Mouse (Mus musculus): ENCODE data around the gene Fbxo46. TPM values are rescaled to one million over a fixed set of nuclear protein-coding genes. Genes with fewer than 3 reads are reported as not detected.

The Fbxo46 gene
- total and polyA plus RNA-seq, 2 experiments from 2014 or later = 9.9 to 20.6 TPM

DNA sequence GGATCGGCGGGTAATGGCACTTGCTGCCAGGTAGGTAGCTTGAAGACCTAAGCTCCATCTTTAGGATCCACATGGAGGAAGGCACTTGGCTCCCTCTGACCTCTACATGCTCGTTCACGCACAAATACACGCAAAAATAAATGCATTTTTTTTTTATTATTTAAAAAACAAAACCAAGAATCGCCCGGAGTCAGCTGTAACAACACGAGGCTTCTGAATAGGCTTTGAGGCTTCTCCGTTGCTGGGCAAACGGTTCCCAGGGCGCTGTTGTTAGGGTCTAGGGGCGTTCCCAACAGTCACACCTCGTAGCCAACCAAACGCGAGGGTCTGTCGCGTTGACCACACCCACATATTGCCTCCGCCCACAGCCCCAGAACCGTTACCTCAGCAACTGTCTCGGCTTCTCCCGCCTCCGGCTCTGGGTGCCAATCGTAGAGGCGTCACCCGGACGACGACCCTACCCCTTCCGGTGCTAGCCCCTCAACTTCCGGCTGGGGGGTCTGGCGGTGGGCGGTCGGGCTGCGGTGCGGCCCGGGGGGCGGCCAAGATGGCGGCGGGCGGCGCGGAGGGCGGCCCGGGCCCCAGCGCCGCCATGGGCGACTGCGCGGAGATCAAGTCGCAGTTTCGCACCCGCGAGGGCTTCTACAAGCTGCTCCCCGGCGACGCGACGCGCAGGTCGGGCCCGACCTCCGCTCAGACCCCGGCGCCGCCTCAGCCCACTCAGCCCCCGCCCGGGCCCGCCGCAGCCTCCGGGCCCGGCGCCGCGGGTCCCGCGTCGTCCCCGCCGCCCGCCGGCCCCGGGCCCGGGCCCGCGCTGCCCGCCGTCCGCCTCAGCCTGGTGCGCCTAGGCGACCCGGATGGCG is 43.7 kb upstream of the Fbxo46 start, which contains the start of gene Dmwd:
Gene Dmwd, plus strand, starts transcription at position 505 of the 863 bp plus-strand sequence.
- Histone ChIP-seq H3K27me3 (ENCODE audit: insufficient read depth, low read length) (no peaks in the 10 kb centered on the region), H3K36me3 (ENCODE audit: insufficient read depth, low read length) (peaks cover 21% of the 10 kb centered on the region), H3K4me1 (ENCODE audit: insufficient read depth, low read length) (peaks cover 5% of the 10 kb centered on the region; the same call in 1 of the 2 replicates), H3K27ac (ENCODE audit: low read depth, low read length) (peak within 1 kb of the TSS; percentile 83), H3K4me3 (ENCODE audit: low read depth, low read length) (peak within 1 kb of the TSS; percentile 99), H3K4me2 (ENCODE audit: low read depth, low read length, poor library complexity, severe bottlenecking) (peak within 1 kb of the TSS; percentile 78), H3K9ac (replicated peaks; ENCODE audit: low read length, poor library complexity, severe bottlenecking) (peak within 1 kb of the TSS; percentile 95), H3K9me3 (ENCODE audit: low read length) (no peaks in the 10 kb centered on the region)
- DNase-seq (ENCODE audit: low spot score) (peak; percentile 99), ATAC-seq (ENCODE audit: low FRiP score) (peak; percentile 98)
- 1% methylated on average over 63 of the region's 91 CpGs for WGBS
- no peak for TF ChIP-seq CTCF (IDR thresholded peaks at IDR 0.05)

DNA sequence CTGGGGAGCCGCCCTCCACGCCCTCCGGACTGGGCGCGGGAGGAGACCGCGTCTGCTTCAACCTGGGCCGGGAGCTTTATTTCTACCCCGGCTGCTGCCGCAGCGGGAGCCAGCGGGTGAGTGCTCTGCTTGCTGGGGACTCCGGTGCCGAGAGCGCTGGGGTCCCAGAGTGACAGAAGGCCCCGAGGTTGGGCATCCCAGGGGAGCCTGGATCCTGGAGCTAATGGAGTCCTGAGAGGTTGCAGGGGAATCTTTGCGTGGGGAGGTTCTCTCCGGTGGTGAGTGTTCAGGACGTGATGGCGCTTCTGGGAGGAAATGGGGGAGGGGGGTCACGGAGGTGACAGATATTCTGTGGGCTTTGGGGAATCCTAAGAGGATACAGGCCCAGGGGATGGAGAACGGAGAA is 43.1 kb upstream of the Fbxo46 start:
- DNase-seq (ENCODE audit: low spot score) = no peak
- ATAC-seq (ENCODE audit: low FRiP score) = no peak; the same call in 1 of the 2 replicates

DNA sequence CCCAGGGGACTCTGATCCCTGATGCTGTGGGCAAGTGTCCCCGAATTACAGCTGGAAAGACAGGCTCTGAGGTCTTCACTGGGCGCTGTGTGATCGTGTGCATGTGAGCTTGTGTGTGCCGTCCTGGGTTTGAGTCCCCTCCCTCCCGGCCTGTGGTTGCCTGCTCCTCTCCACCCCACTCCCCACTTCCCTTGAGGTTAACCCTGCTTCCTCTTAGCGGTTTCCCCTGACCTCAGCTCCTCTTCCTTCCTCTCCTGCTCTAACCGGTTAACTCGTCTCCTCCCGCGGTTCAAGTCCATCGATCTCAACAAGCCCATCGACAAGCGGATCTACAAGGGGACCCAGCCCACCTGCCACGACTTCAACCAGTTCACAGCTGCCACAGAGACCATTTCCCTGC is 41.9 kb upstream of the Fbxo46 start:
- no peak overlapping the region for H3K27ac ChIP-seq (ENCODE audit: low read depth, low read length)
- DNase-seq (ENCODE audit: low spot score) = no peak
- H3K36me3 ChIP-seq (ENCODE audit: insufficient read depth, low read length) = peaks cover 39% of the 10 kb centered on the region
- no peaks in the 10 kb centered on the region for H3K27me3 ChIP-seq (ENCODE audit: insufficient read depth, low read length)
- H3K4me1 ChIP-seq (ENCODE audit: insufficient read depth, low read length) = peaks cover 5% of the 10 kb centered on the region; the same call in 1 of the 2 replicates
- no peaks in the 10 kb centered on the region for H3K9me3 ChIP-seq (ENCODE audit: low read length)
- peak overlapping the region; percentile 78 for H3K4me2 ChIP-seq (ENCODE audit: low read depth, low read length, poor library complexity, severe bottlenecking)
- H3K4me3 ChIP-seq (ENCODE audit: low read depth, low read length) = peak overlapping the region; percentile 99; the same call in 1 of the 2 replicates
- TF ChIP-seq CTCF (IDR thresholded peaks at IDR 0.05) = no peak
- 72% methylated on average over 14 of the region's 14 CpGs for WGBS
- no peak overlapping the region; the same call in 1 of the 2 replicates for H3K9ac ChIP-seq (replicated peaks; ENCODE audit: low read length, poor library complexity, severe bottlenecking)
- ATAC-seq (ENCODE audit: low FRiP score) = no peak

More for the DNA sequence above, 43.1 kb upstream of the Fbxo46 start:
- peak overlapping the region; percentile 78 for H3K4me2 ChIP-seq (ENCODE audit: low read depth, low read length, poor library complexity, severe bottlenecking)
- no peaks in the 10 kb centered on the region for H3K9me3 ChIP-seq (ENCODE audit: low read length)
- WGBS = under 1% methylated on average over 22 of the region's 22 CpGs
- peaks cover 27% of the 10 kb centered on the region for H3K36me3 ChIP-seq (ENCODE audit: insufficient read depth, low read length)
- peak overlapping the region; percentile 99 for H3K4me3 ChIP-seq (ENCODE audit: low read depth, low read length)
- H3K9ac ChIP-seq (replicated peaks; ENCODE audit: low read length, poor library complexity, severe bottlenecking) = peak overlapping the region; percentile 95
- H3K27me3 ChIP-seq (ENCODE audit: insufficient read depth, low read length) = no peaks in the 10 kb centered on the region
- peaks cover 5% of the 10 kb centered on the region; the same call in 1 of the 2 replicates for H3K4me1 ChIP-seq (ENCODE audit: insufficient read depth, low read length)
- peak overlapping the region; percentile 83 for H3K27ac ChIP-seq (ENCODE audit: low read depth, low read length)
- TF ChIP-seq CTCF (IDR thresholded peaks at IDR 0.05) = no peak

DNA sequence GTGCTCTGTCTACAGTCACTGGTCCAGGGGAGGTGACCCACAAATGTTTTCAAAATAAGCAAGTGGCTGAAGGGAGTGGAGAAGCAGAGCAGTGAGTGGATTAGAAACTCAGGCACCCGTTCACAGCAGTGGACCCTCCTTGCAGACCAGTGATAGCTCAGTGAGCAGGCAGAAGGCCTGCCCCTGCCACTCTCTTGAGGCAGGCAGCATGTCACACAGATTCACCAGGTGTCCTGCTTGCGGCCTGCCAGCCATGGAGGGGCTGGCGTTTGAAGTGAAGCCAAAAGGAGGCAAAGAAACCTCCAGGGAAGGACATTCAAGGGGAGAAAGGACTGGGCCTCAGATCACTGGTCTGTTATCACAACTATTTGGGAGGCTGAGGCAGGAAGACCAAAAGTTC is 40.9 kb upstream of the Fbxo46 start:
- TF ChIP-seq CTCF (IDR thresholded peaks at IDR 0.05) = no peak
- Histone ChIP-seq H3K4me1 (ENCODE audit: insufficient read depth, low read length) (peaks cover 5% of the 10 kb centered on the region; the same call in 1 of the 2 replicates), H3K4me3 (ENCODE audit: low read depth, low read length) (no peak overlapping the region), H3K36me3 (ENCODE audit: insufficient read depth, low read length) (peaks cover 43% of the 10 kb centered on the region), H3K9ac (replicated peaks; ENCODE audit: low read length, poor library complexity, severe bottlenecking) (no peak overlapping the region), H3K27me3 (ENCODE audit: insufficient read depth, low read length) (no peaks in the 10 kb centered on the region), H3K4me2 (ENCODE audit: low read depth, low read length, poor library complexity, severe bottlenecking) (no peak overlapping the region), H3K27ac (ENCODE audit: low read depth, low read length) (no peak overlapping the region), H3K9me3 (ENCODE audit: low read length) (no peaks in the 10 kb centered on the region)
- DNase-seq (ENCODE audit: low spot score) (no peak), ATAC-seq (ENCODE audit: low FRiP score) (no peak)
- 78% methylated on average over 3 of the region's 3 CpGs for WGBS

DNA sequence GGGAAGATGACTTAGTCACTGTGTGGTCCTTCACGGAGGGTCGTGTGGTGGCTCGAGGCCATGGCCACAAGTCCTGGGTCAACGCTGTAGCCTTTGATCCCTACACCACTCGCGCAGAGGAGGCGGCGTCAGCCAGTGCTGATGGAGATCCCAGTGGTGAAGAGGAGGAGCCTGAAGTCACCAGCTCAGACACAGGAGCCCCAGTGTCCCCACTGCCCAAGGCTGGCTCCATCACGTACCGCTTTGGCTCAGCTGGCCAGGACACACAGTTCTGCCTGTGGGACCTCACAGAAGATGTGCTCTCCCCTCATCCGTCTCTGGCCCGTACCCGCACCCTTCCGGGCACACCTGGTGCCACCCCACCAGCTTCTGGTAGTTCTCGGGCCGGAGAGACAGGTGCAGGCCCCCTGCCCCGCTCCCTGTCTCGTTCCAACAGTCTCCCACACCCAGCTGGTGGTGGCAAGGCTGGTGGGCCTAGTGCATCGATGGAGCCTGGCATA is 39.2 kb upstream of the Fbxo46 start:
- no peak overlapping the region for H3K9ac ChIP-seq (replicated peaks; ENCODE audit: low read length, poor library complexity, severe bottlenecking)
- H3K27ac ChIP-seq (ENCODE audit: low read depth, low read length) = no peak overlapping the region
- H3K4me1 ChIP-seq (ENCODE audit: insufficient read depth, low read length) = peaks cover 5% of the 10 kb centered on the region; the same call in 1 of the 2 replicates
- DNase-seq (ENCODE audit: low spot score) (no peak), ATAC-seq (ENCODE audit: low FRiP score) (no peak)
- no peaks in the 10 kb centered on the region for H3K27me3 ChIP-seq (ENCODE audit: insufficient read depth, low read length)
- H3K4me3 ChIP-seq (ENCODE audit: low read depth, low read length) = no peak overlapping the region
- no peak overlapping the region for H3K4me2 ChIP-seq (ENCODE audit: low read depth, low read length, poor library complexity, severe bottlenecking)
- no peaks in the 10 kb centered on the region for H3K9me3 ChIP-seq (ENCODE audit: low read length)
- WGBS = 94% methylated on average over 19 of the region's 19 CpGs
- no peak for TF ChIP-seq CTCF (IDR thresholded peaks at IDR 0.05)
- peaks cover 43% of the 10 kb centered on the region for H3K36me3 ChIP-seq (ENCODE audit: insufficient read depth, low read length)

DNA sequence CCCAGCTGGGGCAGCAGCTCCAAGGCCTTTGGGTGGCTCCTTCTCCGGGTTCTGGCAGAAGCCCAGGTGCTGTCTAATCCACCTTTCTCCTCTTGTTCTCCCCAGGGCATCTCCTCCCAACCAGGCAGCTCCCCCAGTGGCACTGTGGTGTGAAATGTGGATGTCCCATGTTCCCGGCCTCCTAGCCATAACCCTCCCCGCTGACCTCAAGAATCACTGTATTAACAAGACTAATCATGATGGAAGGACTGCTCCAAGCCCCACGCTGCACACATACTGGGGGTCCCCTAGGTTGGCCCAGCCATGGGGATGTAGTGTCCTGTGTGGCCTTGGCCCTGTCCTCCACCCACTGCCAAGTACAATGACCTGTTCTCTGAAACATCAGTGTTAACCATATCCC is 37.5 kb upstream of the Fbxo46 start:
- H3K9ac ChIP-seq (replicated peaks; ENCODE audit: low read length, poor library complexity, severe bottlenecking) = no peak overlapping the region
- H3K27ac ChIP-seq (ENCODE audit: low read depth, low read length) = no peak overlapping the region
- WGBS = 75% methylated on average over 4 of the region's 4 CpGs
- H3K4me2 ChIP-seq (ENCODE audit: low read depth, low read length, poor library complexity, severe bottlenecking) = no peak overlapping the region
- H3K4me1 ChIP-seq (ENCODE audit: insufficient read depth, low read length) = peaks cover 5% of the 10 kb centered on the region; the same call in 1 of the 2 replicates
- H3K9me3 ChIP-seq (ENCODE audit: low read length) = no peaks in the 10 kb centered on the region
- ATAC-seq (ENCODE audit: low FRiP score) = no peak
- H3K36me3 ChIP-seq (ENCODE audit: insufficient read depth, low read length) = peaks cover 44% of the 10 kb centered on the region
- H3K27me3 ChIP-seq (ENCODE audit: insufficient read depth, low read length) = no peaks in the 10 kb centered on the region
- TF ChIP-seq CTCF (IDR thresholded peaks at IDR 0.05) = no peak
- DNase-seq (ENCODE audit: low spot score) = no peak
- no peak overlapping the region for H3K4me3 ChIP-seq (ENCODE audit: low read depth, low read length)
